Mouse (Mus musculus): ENCODE measurements around the gene Pkp4. TPM values are rescaled to one million over a fixed set of nuclear protein-coding genes. Genes with fewer than 3 reads are reported as not detected.
A peak's percentile ranks its signal among the peaks of the same experiment; 100 is the strongest.

The Pkp4 gene
- polyA plus RNA-seq, 1 experiment from 2014 or later, result 33.6 TPM

- no peak for ATAC-seq (ENCODE audit: low read depth)
- 80% methylated on average over 2 of the region's 2 CpGs for WGBS
- Histone ChIP-seq H3K9ac (replicated peaks; ENCODE audit: low read depth, low read length) (no peak overlapping the region), H3K4me1 (ENCODE audit: control insufficient read depth, insufficient read depth, low read length) (no peaks in the 10 kb centered on the region), H3K36me3 (ENCODE audit: control insufficient read depth, insufficient read depth, low read length) (no peaks in the 10 kb centered on the region), H3K4me3 (ENCODE audit: low read depth, low read length) (no peak overlapping the region), H3K9me3 (ENCODE audit: control insufficient read depth, low read length) (no peaks in the 10 kb centered on the region), H3K27ac (ENCODE audit: low read depth, low read length) (no peak overlapping the region), H3K4me2 (ENCODE audit: low read depth, low read length) (no peak overlapping the region), H3K27me3 (ENCODE audit: control insufficient read depth, insufficient read depth, low read length) (no peaks in the 10 kb centered on the region)
These were observed 100.6 kb downstream of the Pkp4 start for GRCm38 (mm10) chr2:59261203-59261602.

- Histone ChIP-seq H3K36me3 (ENCODE audit: control insufficient read depth, insufficient read depth, low read length) (no peaks in the 10 kb centered on the region), H3K4me2 (ENCODE audit: low read depth, low read length) (no peak overlapping the region), H3K4me3 (ENCODE audit: low read depth, low read length) (no peak overlapping the region), H3K27me3 (ENCODE audit: control insufficient read depth, insufficient read depth, low read length) (no peaks in the 10 kb centered on the region), H3K27ac (ENCODE audit: low read depth, low read length) (no peak overlapping the region), H3K4me1 (ENCODE audit: control insufficient read depth, insufficient read depth, low read length) (no peaks in the 10 kb centered on the region), H3K9me3 (ENCODE audit: control insufficient read depth, low read length) (no peaks in the 10 kb centered on the region), H3K9ac (replicated peaks; ENCODE audit: low read depth, low read length) (no peak overlapping the region)
- no peak for ATAC-seq (ENCODE audit: low read depth)
- 97% methylated on average over 14 of the region's 14 CpGs for WGBS
These were observed 105.8 kb downstream of the Pkp4 start for GRCm38 (mm10) chr2:59266428-59266827.

DNA sequence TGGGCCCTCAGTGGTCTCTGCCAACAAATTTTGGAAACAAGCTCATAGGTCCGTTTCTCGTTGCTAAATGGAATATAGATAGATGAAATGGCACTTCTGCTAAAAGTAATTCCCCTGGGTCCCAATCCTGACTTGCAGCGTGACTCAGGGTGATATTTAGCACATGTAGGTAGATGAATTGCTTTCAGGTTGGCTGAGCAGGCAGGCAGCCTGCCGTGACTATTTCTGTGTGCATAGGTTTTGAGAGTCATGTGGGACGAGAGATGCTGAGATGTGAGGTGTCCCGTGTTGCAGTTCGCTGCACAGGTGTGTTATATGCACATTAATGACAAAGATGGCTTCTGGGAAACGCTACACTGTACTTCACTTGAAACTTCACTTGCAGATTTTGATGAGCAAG, 111.2 kb downstream of the Pkp4 start:
- H3K27ac ChIP-seq (ENCODE audit: low read depth, low read length), result no peak overlapping the region
- no peaks in the 10 kb centered on the region for H3K4me1 ChIP-seq (ENCODE audit: control insufficient read depth, insufficient read depth, low read length)
- ATAC-seq (ENCODE audit: low read depth), result no peak
- H3K9ac ChIP-seq (replicated peaks; ENCODE audit: low read depth, low read length), result no peak overlapping the region
- H3K9me3 ChIP-seq (ENCODE audit: control insufficient read depth, low read length), result no peaks in the 10 kb centered on the region
- no peaks in the 10 kb centered on the region for H3K36me3 ChIP-seq (ENCODE audit: control insufficient read depth, insufficient read depth, low read length)
- no peak overlapping the region for H3K4me3 ChIP-seq (ENCODE audit: low read depth, low read length)
- no peaks in the 10 kb centered on the region for H3K27me3 ChIP-seq (ENCODE audit: control insufficient read depth, insufficient read depth, low read length)
- WGBS, result 76% methylated on average over 8 of the region's 8 CpGs
- H3K4me2 ChIP-seq (ENCODE audit: low read depth, low read length), result no peak overlapping the region

DNA sequence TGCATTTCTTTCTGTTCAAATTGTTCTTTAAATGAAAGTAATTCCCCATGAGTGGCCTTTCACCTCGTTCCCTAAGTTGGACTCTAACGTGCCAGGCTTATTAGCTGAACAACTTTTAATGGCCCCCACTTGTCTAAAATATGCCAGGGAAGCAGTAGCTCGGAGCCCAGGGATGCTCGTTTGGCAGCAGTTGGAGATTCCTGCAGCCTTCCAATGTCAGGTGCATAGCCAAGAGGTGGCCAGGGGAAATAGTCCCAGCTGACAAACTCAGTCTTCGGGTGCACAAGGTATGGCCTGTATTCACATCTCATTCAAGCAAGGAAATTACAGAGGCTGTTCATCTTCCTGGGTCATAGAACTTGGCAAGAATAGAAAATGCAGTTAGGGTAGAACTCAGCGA, 112.1 kb downstream of the Pkp4 start:
- Histone ChIP-seq H3K36me3 (ENCODE audit: control insufficient read depth, insufficient read depth, low read length) (no peaks in the 10 kb centered on the region), H3K9me3 (ENCODE audit: control insufficient read depth, low read length) (no peaks in the 10 kb centered on the region), H3K4me1 (ENCODE audit: control insufficient read depth, insufficient read depth, low read length) (no peaks in the 10 kb centered on the region), H3K27ac (ENCODE audit: low read depth, low read length) (no peak overlapping the region), H3K27me3 (ENCODE audit: control insufficient read depth, insufficient read depth, low read length) (no peaks in the 10 kb centered on the region), H3K9ac (replicated peaks; ENCODE audit: low read depth, low read length) (no peak overlapping the region), H3K4me3 (ENCODE audit: low read depth, low read length) (no peak overlapping the region), H3K4me2 (ENCODE audit: low read depth, low read length) (no peak overlapping the region)
- ATAC-seq (ENCODE audit: low read depth), result no peak
- 72% methylated on average over 6 of the region's 6 CpGs for WGBS

GRCm38 (mm10) chr2:59280914-59281562, 120.4 kb downstream of the Pkp4 start:
- H3K4me3 ChIP-seq (ENCODE audit: low read depth, low read length), result no peak overlapping the region
- H3K27ac ChIP-seq (ENCODE audit: low read depth, low read length), result no peak overlapping the region
- H3K27me3 ChIP-seq (ENCODE audit: control insufficient read depth, insufficient read depth, low read length), result no peaks in the 10 kb centered on the region
- ATAC-seq (ENCODE audit: low read depth), result peak; percentile 61; the same call in 1 of the 2 replicates
- no peaks in the 10 kb centered on the region for H3K9me3 ChIP-seq (ENCODE audit: control insufficient read depth, low read length)
- H3K4me2 ChIP-seq (ENCODE audit: low read depth, low read length), result no peak overlapping the region
- no peak overlapping the region for H3K9ac ChIP-seq (replicated peaks; ENCODE audit: low read depth, low read length)
- no peaks in the 10 kb centered on the region for H3K4me1 ChIP-seq (ENCODE audit: control insufficient read depth, insufficient read depth, low read length)
- H3K36me3 ChIP-seq (ENCODE audit: control insufficient read depth, insufficient read depth, low read length), result no peaks in the 10 kb centered on the region
- 79% methylated on average over 7 of the region's 7 CpGs for WGBS

DNA sequence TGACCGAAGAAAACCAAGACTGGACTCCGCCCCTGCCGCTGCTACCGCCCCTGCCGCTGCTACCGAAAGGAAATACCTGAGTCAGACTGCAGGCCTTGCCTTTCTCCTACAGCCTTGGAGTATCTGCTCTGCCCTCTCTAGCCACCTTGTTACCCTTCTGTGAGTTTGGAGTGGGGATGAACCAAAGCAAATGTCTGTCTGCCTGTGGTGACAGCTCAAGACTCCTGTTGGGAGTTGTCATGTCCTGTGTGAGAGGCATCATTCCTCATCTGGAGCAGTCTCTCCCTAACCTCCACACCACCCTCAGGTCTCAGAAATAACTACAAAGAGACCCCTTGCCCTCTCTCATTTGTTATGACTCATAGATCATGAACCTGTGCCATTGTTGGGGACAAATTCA, 122.3 kb downstream of the Pkp4 start:
- Histone ChIP-seq H3K36me3 (ENCODE audit: control insufficient read depth, insufficient read depth, low read length) (no peaks in the 10 kb centered on the region), H3K27me3 (ENCODE audit: control insufficient read depth, insufficient read depth, low read length) (no peaks in the 10 kb centered on the region), H3K4me1 (ENCODE audit: control insufficient read depth, insufficient read depth, low read length) (no peaks in the 10 kb centered on the region), H3K9me3 (ENCODE audit: control insufficient read depth, low read length) (no peaks in the 10 kb centered on the region), H3K4me3 (ENCODE audit: low read depth, low read length) (no peak overlapping the region), H3K27ac (ENCODE audit: low read depth, low read length) (no peak overlapping the region), H3K9ac (replicated peaks; ENCODE audit: low read depth, low read length) (no peak overlapping the region), H3K4me2 (ENCODE audit: low read depth, low read length) (no peak overlapping the region)
- 98% methylated on average over 6 of the region's 6 CpGs for WGBS
- ATAC-seq (ENCODE audit: low read depth), result no peak

- Histone ChIP-seq H3K9me3 (ENCODE audit: control insufficient read depth, low read length) (no peaks in the 10 kb centered on the region), H3K4me1 (ENCODE audit: control insufficient read depth, insufficient read depth, low read length) (no peaks in the 10 kb centered on the region), H3K9ac (replicated peaks; ENCODE audit: low read depth, low read length) (no peak overlapping the region), H3K27me3 (ENCODE audit: control insufficient read depth, insufficient read depth, low read length) (no peaks in the 10 kb centered on the region), H3K27ac (ENCODE audit: low read depth, low read length) (no peak overlapping the region), H3K4me2 (ENCODE audit: low read depth, low read length) (no peak overlapping the region), H3K4me3 (ENCODE audit: low read depth, low read length) (no peak overlapping the region), H3K36me3 (ENCODE audit: control insufficient read depth, insufficient read depth, low read length) (no peaks in the 10 kb centered on the region)
- no peak for ATAC-seq (ENCODE audit: low read depth)
- WGBS, result 84% methylated on average over 5 of the region's 5 CpGs
These were observed 123.6 kb downstream of the Pkp4 start for GRCm38 (mm10) chr2:59284216-59284615.

- Histone ChIP-seq H3K27me3 (ENCODE audit: control insufficient read depth, insufficient read depth, low read length) (no peaks in the 10 kb centered on the region), H3K9ac (replicated peaks; ENCODE audit: low read depth, low read length) (no peak overlapping the region), H3K4me3 (ENCODE audit: low read depth, low read length) (no peak overlapping the region), H3K4me1 (ENCODE audit: control insufficient read depth, insufficient read depth, low read length) (no peaks in the 10 kb centered on the region), H3K36me3 (ENCODE audit: control insufficient read depth, insufficient read depth, low read length) (no peaks in the 10 kb centered on the region), H3K4me2 (ENCODE audit: low read depth, low read length) (no peak overlapping the region), H3K9me3 (ENCODE audit: control insufficient read depth, low read length) (no peaks in the 10 kb centered on the region), H3K27ac (ENCODE audit: low read depth, low read length) (no peak overlapping the region)
- no peak for ATAC-seq (ENCODE audit: low read depth)
- WGBS, result 84% methylated on average over 8 of the region's 8 CpGs
These were observed 124.3 kb downstream of the Pkp4 start for GRCm38 (mm10) chr2:59284734-59285490.

DNA sequence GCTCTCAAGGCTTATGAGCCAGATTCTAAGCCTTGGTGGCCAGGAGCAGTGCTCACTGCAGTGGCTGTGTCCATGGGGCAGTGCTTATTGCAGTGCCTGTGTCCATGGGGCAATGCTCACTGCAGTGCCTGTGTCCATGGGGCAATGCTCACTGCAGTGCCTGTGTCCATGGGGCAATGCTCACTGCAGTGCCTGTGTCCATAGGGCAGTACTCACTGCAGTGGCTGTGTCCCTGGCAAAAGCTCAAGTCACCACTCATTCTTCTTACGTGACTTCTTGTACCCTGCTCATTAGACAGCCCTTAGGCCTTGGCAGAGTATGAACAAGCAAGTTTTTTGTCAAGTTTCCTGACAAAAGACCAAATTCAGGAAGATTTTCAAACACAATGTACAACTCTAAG, 124.9 kb downstream of the Pkp4 start:
- no peaks in the 10 kb centered on the region for H3K36me3 ChIP-seq (ENCODE audit: control insufficient read depth, insufficient read depth, low read length)
- no peak overlapping the region for H3K4me3 ChIP-seq (ENCODE audit: low read depth, low read length)
- no peaks in the 10 kb centered on the region for H3K9me3 ChIP-seq (ENCODE audit: control insufficient read depth, low read length)
- no peak overlapping the region for H3K9ac ChIP-seq (replicated peaks; ENCODE audit: low read depth, low read length)
- H3K27me3 ChIP-seq (ENCODE audit: control insufficient read depth, insufficient read depth, low read length), result no peaks in the 10 kb centered on the region
- no peak overlapping the region for H3K27ac ChIP-seq (ENCODE audit: low read depth, low read length)
- 71% methylated on average over 1 of the region's 1 CpGs for WGBS
- ATAC-seq (ENCODE audit: low read depth), result no peak
- no peak overlapping the region for H3K4me2 ChIP-seq (ENCODE audit: low read depth, low read length)
- no peaks in the 10 kb centered on the region for H3K4me1 ChIP-seq (ENCODE audit: control insufficient read depth, insufficient read depth, low read length)

Data from neural tube, embryonic 14.5 days (tissue).